Mouse (Mus musculus): ENCODE data around the gene BC030870.

The BC030870 gene

DNA sequence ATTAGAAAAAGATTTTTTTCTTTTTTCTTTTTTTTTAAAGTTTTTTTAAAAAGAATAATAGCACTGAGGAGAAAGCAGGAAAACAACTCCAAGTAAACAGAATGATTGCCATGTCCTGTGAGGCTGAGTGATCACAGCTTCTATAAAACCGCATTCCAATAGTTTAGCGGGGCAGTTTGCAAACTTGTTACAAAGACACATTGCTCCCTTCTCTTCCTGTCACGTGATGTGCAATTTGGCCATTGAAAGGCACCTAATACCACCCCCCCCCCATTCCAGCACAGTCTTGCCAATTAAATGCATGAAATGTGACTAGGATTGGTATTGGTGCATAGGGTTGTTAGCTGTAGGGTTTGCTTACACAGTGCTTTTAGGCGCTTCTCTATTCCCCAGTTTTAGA is 58.4 kb downstream of the BC030870 start:
- no peak for DNase-seq

DNA sequence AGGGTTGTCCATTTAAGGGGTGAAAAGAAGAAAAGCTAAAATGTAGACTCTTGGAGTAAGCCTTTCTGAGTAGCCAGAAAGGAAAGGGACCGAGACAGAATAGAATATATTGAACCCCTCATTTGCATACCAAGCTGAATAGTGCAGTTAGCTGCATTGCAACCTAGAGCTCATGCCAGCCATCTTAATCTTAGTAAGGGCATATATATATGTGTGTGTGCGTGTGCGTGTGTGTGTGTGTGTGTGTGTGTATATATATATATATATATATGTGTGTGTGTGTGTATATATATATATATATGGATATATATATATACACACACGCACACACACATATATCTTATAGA is 60.9 kb downstream of the BC030870 start:
- no peak for DNase-seq

DNA sequence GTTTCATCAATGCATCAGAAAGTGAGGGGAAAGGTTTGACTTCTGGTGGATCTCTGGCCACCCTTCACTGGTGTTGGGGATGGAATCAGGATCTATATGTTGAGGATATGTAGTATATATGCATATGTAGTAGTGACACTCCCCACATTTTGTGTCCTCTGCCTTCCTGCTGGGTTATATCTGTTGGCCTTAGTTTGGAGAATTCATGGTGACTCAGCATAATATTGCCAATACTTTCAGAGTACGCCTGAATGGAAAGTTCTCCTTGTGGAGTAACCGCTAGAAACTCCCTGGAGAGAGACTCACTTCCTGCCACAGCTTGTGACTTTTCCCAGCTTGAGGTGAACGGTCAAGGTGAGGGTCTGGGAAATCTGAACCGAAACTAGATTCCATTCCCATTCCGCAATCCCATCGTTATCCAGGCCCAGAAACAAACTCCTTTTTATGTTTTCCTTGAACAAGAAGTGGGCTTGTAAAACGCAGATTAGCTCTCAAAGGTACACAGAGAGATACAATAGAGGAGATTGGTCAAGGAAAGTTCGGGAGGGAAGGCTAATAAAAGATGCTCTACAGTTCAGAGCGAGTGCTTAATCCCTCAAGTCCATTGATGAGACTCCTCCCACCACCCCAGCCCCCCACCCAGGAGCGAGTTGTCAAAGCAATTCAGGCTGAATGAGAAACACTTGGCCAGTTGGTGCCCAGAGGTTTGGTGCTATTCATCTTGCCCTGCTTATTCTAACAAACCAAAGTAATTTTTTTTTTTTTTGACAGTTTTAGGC is 61.5 kb downstream of the BC030870 start:
- no peak for DNase-seq

DNA sequence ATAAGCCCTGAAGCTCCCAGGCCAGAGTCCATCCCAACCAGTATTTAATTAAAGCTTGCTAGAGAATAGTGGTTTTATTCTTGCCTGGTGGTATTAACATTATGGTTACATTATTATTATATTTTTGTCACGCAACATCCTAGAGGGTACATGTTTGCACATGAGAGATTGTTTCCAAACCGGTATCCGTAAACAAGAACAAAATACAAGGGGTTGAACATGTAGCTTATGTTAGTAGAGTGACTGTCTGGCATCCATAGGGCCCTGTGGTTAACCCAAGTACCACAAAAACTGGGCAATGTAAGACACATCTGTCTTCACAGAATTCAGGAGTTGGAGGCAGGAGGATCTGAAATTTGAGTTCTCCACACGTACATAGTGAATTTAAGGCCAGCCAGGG is 62.3 kb downstream of the BC030870 start:
- no peak for DNase-seq

DNA sequence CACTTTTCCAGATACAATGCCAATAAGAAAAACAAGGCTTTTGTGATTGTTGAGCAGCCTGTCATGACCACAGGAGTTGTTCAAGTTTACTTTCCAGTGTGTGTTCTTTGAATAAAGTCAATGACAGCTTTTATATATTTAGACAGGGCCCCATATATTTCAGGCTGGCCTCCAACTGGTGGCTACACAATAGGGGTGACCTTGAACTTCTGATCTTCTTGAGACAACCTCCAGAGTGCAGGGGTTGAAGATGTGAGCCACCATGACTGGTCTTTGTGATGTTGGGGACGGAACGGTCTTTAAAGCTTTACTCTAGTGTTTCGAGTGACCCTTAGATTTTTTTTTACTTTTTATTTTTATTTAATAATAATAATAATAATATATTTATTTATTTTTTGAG is 63.7 kb downstream of the BC030870 start:
- no peak for DNase-seq

DNA sequence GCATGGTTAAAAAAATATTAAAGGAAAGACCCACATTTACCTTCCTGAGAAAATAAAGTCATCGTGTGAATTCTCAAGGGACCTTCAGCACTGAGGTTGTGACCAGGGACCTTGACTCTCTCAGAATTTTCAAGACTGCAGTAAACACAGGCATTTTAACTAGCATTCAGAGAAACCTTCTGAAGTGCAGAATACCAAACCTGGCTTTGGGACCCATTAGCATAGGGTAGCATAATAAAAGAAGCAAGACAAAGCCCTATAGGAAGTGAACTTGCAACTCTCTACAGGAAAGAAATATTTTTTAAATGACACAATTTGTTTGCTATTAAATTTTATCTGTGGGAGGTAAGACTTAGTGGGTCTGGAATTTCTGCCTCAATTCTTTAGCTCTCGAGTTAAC is 65.3 kb downstream of the BC030870 start:
- DNase-seq = no peak

DNA sequence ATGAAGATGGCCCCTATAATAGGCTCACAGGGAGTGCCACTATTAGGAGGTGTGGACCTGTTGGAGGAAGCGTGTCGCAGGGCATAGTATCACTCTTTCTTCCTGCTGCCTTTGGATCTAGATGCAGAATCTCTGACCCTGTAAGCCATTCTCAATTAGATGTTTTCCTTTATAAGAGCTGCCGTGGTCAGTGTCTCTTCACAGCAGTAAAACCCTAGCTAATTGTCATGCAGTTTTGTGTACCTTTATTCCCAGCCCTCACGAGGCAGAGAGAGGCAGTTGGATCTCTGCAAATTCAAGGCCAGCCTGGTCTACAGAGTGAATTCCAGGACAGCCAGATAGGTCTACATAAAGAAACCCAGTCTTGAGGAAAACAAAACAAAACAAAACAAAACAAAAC is 67.2 kb downstream of the BC030870 start:
- no peak for DNase-seq

DNA sequence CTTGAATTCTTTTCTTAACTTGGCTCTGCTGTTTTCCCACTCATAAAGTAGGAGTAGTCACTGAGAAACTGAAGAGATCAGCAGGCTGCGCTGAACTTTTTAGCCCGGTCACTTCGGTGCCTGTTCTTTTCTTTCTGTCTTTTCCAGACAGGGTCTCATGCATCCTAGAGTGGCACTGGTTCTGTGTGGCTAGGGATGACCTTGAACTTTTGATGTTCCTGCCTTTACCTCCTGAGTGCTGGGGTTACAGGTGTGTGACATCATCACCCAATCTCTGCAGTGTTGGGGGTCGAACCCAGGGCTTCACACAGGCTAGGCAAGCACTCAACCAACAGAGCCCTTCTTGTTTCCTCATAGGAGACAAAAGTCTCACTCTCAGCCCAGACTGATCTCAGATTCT is 72.6 kb downstream of the BC030870 start:
- DNase-seq = no peak

DNA sequence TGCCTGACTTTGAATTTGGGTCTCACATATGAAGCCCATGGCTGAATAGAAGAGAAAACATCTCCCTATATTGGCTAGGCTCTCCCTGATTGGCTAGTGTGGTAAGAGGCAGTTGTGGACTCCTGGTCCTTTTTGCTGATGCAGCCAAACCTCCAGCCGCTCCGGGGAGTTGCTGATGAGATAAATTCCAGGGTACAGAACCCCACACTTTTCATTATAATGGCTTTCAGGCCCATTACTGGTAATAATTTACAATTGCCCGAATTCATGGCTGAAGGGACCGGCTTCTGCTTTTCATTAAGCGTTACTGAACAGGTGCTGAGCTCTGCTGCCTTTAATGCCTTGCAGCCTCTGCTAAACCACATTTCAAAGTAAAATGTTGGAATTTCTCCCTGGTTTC is 75.4 kb downstream of the BC030870 start:
- no peak for DNase-seq

DNA sequence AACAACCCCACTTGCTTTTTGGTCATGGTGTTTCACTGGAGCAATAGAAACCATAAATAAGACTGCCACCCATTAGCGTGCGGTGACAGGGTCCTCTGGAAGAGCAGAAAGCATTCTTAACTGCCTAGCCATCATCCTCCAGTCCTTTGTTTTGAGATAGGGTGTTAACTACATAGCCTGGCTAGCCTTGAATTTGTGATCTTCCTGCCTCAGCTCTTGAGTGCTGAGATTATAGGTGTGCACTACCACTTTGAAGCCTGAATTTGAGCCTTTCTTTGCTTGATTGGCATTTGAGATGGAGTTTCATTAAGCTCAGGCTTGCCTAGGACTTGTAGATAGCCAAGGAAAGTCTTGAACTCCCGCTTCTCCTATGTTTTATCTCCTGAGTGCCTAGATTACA is 75.8 kb downstream of the BC030870 start:
- DNase-seq = no peak

DNA sequence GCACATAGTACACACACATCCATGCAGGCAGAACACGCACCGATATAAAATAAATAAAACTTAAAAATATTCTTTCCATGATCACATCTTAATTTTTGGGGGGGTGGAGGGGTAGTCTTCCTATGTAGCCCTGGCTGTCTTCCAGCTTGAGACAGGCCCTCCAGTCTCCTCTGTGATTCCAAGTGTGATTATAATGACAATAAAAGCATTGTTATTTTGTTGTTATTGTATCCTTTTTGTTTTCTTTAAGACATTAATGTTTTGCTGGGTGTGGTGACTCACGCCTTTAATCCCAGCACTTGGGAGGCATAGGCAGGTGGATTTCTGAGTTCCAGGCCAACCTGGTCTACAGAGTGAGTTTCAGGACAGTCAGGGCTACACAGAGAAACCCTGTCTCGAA is 81.6 kb downstream of the BC030870 start:
- DNase-seq = no peak

DNA sequence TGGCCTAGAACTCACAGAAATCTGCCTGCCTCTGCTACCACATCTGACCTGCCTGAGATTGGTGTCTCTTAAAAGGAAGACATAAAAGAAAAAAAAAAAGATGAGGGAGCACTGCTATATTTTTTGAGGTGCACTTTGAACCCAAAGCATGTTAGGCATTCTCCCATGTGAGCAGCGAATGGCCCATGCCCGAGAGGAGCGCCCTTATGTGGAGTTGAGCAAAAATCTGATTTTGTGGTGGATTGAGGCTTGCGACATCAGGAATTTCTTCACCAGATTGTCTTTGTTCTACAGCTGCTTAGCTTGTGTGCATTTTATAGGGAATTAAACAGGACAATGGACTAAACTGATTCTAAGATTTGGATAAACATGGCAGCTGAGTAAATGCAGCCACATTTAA is 82.2 kb downstream of the BC030870 start:
- DNase-seq = no peak

DNA sequence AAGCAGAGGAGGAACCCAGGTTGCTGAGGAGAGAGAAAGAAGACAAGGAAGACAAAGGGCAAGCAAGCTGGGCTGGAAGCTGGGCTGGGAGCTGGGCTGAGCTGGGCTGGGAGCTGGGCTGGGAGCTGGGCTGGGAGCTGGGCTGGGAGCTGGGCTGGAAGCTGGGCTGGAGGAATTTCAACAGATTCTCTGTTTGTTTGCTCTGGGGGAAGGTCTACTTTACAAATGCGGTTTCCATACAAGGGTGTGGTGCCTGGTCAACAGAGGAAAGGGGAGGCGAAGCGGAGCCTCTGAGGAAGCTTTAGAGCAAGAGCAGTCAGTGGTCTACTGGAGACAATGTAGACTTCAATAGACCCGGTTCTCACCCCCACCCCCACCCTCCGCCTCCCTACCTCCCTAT is 82.8 kb downstream of the BC030870 start:
- no peak for DNase-seq

DNA sequence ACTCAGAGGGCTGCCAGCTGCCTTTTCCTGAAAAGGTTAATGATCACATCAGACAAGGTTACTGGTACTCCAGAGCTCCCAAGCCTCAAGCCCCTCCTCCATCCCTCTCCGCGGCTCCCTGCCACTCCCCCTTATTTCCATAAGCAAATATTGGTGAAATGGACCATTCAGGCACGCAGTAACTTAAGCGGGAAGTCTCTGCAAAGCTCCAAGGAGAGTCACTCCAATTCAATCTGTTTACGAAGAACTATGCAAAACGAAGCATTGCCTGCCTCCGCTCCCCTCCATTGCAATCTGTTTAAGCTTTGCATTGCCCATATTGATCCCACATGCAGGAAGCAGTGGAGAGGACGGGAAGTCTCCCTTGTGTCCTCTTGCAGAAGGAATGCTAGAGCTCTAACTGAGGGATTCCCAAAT is 92.2 kb downstream of the BC030870 start, which contains the start of gene Apela:
TSS of gene Apela (minus strand) at position 220 of the 417 bp plus-strand sequence.
- DNase-seq = no peak
